In genomic region chr1:88526161-88526560, GRCm38 (mm10) we compare ENCODE assay signal across 18 mouse cellular contexts. TPM values are rescaled to one million over a fixed set of nuclear protein-coding genes. Genes with fewer than 3 reads are reported as not detected.
DNase-seq lines count a peak whose midpoint lies in the region; ATAC-seq lines count a peak whose summit lies in the region.
"Had no signal": no experiment of that assay in that cellular context is flagged by ENCODE, and none has a peak within 500 bp of the region (broad histone marks: within the 10 kb centered on the region; RNA-seq: fewer than 3 reads in every experiment).

No protein-coding gene starts in this region.

- 51% methylated on average over 6 of the region's 6 CpGs for WGBS in midbrain, embryonic 13.5 days
- 38% methylated on average over 6 of the region's 6 CpGs for WGBS in midbrain, embryonic 15.5 days

- H3K4me3 ChIP-seq in midbrain, embryonic 13.5 days (replicated peaks) = no peak overlapping the region
- H3K4me3 ChIP-seq in midbrain, embryonic 15.5 days = no peak overlapping the region

- ATAC-seq in midbrain, embryonic 13.5 days = 0 out of 2 replicates have a peak, but pooled peaks have one; percentile 60
- no peak for ATAC-seq in midbrain, embryonic 15.5 days (replicated peaks)
- ATAC-seq: CD4-positive, CD25-positive, alpha-beta regulatory T cell, adult 4 months; forebrain, embryonic 16.5 days had no signal

- no peak overlapping the region for H3K4me2 ChIP-seq in midbrain, embryonic 13.5 days (replicated peaks)
- no peak overlapping the region for H3K4me2 ChIP-seq in midbrain, embryonic 15.5 days

- no peaks in the 10 kb centered on the region for H3K27me3 ChIP-seq in midbrain, embryonic 13.5 days
- H3K27me3 ChIP-seq in midbrain, embryonic 15.5 days (replicated peaks) = no peaks in the 10 kb centered on the region

- no peak overlapping the region for H3K9ac ChIP-seq in midbrain, embryonic 13.5 days (replicated peaks)
- no peak overlapping the region for H3K9ac ChIP-seq in midbrain, embryonic 15.5 days

- H3K4me1 ChIP-seq in midbrain, embryonic 13.5 days (replicated peaks) = no peaks in the 10 kb centered on the region
- no peaks in the 10 kb centered on the region for H3K4me1 ChIP-seq in midbrain, embryonic 15.5 days

- DNase-seq in heart, postnatal 10 days = peak; percentile 36 to 42
- DNase-seq in heart, postnatal 4 days = no peak
- DNase-seq in forelimb bud, embryonic 11.5 days (ENCODE audit: low read depth, low spot score) = peak; percentile 40
- DNase-seq in yolk sac, embryonic 10.5 days (ENCODE audit: low spot score) = peak; percentile 9
- DNase-seq in retina, embryonic 14.5 days (ENCODE audit: low spot score) = no peak
- no peak for DNase-seq in retina, postnatal 1 day
- DNase-seq: adrenal gland, postnatal 14 days; kidney, adult 11 months; thymus, postnatal 36 days had no signal

- H3K9me3 ChIP-seq in midbrain, embryonic 13.5 days = no peaks in the 10 kb centered on the region
- H3K9me3 ChIP-seq in midbrain, embryonic 15.5 days = no peaks in the 10 kb centered on the region

- H3K36me3 ChIP-seq in midbrain, embryonic 13.5 days = no peaks in the 10 kb centered on the region
- no peaks in the 10 kb centered on the region for H3K36me3 ChIP-seq in midbrain, embryonic 15.5 days (replicated peaks)

- intact Hi-C loops in heart, postnatal 10 days (cut with DNase I) = no loop called here

- no peak overlapping the region for H3K27ac ChIP-seq in midbrain, embryonic 13.5 days
- H3K27ac ChIP-seq in midbrain, embryonic 15.5 days = no peak overlapping the region
- H3K27ac ChIP-seq: macrophage had no signal

RNA-seq across cellular contexts. Expression of gene Glrp1, which starts 16.3 kb away (rescaled TPM):
- under 1 TPM in 1 of 2 experiments, not detected in 1; 0.12 TPM for total RNA-seq in heart, postnatal 10 days (2021)
- total RNA-seq in heart, postnatal 4 days (2021) = not detected
- not detected in 2 replicates for polyA plus RNA-seq in midbrain, embryonic 13.5 days (2015; fragmentation: Nextera tagmentation; extraction: Ambion mirVana)
- polyA plus RNA-seq in midbrain, embryonic 15.5 days (2015; fragmentation: Nextera tagmentation; extraction: Ambion mirVana) = not detected in 2 replicates
- total RNA-seq: adrenal gland, postnatal 14 days; gastrocnemius, postnatal 4 days; heart, postnatal 14 days; layer of hippocampus, postnatal 10 days had no signal
- polyA plus RNA-seq: CD4-positive, CD25-positive, alpha-beta regulatory T cell, adult 4 months; forebrain, embryonic 16.5 days; limb, embryonic 11.5 days had no signal

Comparison
In these comparisons a context has a peak if more than half of its experiments do, and no peak if none do; other contexts are left out.
1. DNase-seq: peak in heart, postnatal 10 days (2 of 2), forelimb bud, embryonic 11.5 days (single experiment) and yolk sac, embryonic 10.5 days (single experiment); none in heart, postnatal 4 days (single experiment), retina, embryonic 14.5 days (single experiment) and retina, postnatal 1 day (single experiment).